Mouse (Mus musculus) bone marrow macrophage, adult 2 months (primary cell): ENCODE data around the gene Mterf1a.

ENCODE experiments used
- CTCF ChIP-seq: IDR thresholded peaks from 2 replicates; pipeline ENCODE4 v1.5.1; 2012; ENCODE audit warnings: low read depth, mild to moderate bottlenecking, low read length, moderate library complexity
- POLR2A ChIP-seq: IDR thresholded peaks from 2 replicates; pipeline ENCODE4 v1.6.1; 2012; ENCODE audit warnings: mild to moderate bottlenecking, low read depth, low read length, borderline replicate concordance

GRCm38 (mm10) chr5:3933551-3933950, 39.8 kb upstream of the Mterf1a start:
- no peak for TF ChIP-seq CTCF
- TF ChIP-seq POLR2A = no peak
